Mouse (Mus musculus): ENCODE results near the gene Ttyh1.

The Ttyh1 gene

GRCm38 (mm10) chr7:4170193-4170938 is 51.2 kb downstream of the Ttyh1 start:
- no peak for DNase-seq (ENCODE audit: low read depth)

GRCm38 (mm10) chr7:4178438-4178837 is 59.2 kb downstream of the Ttyh1 start:
- peak; percentile 81 for DNase-seq (ENCODE audit: low read depth)

Measured in NIH3T3 (cell line).